Mouse (Mus musculus): ENCODE results near the gene Rbfox2. TPM values are rescaled to one million over a fixed set of nuclear protein-coding genes. Genes with fewer than 3 reads are reported as not detected.

Rbfox2 gene
- polyA plus RNA-seq, 1 experiment = 6.1 TPM

GRCm38 (mm10) chr15:77052176-77052575 is 254.6 kb downstream of the Rbfox2 start:
- WGBS = 24% methylated on average over 1 of the region's 1 CpGs
- no peaks in the 10 kb centered on the region for H3K4me1 ChIP-seq (ENCODE audit: control insufficient read depth, insufficient read depth, low read length)

DNA sequence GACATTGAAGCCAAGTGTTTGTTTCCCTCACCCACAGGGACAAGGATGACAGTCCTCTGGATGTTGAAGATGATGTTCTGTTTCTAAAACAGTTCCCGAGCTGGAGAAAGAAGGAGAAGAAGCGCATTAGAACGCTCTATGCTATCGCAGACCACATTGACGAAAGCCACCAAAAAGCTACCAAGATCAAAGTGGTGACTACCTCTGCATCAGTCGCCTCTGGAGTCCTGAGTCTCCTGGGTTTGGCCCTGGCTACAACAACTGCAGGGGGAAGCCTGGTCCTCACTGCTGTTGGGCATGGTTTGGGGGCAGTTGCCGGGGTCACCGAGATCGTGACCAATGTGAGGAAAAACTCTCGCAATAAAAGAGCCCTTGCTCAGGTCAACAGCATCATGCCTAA is 256.2 kb downstream of the Rbfox2 start, which contains the start of gene Mb:
TSS of gene Mb (minus strand) at position 101 of the 400 bp plus-strand sequence.
- 88% methylated on average over 10 of the region's 10 CpGs for WGBS
- Histone ChIP-seq H3K27ac (ENCODE audit: control insufficient read depth, insufficient read depth, low read depth, low read length, poor library complexity) (no peak within 1 kb of the TSS), H3K4me3 (replicated peaks; ENCODE audit: control insufficient read depth, low read depth, low read length) (no peak within 1 kb of the TSS), H3K4me1 (ENCODE audit: control insufficient read depth, insufficient read depth, low read length) (no peaks in the 10 kb centered on the region)
- TF ChIP-seq CTCF (IDR thresholded peaks at IDR 0.05; ENCODE audit: control insufficient read depth, insufficient read depth, low read length) (no peak), POLR2A (IDR thresholded peaks at IDR 0.05; ENCODE audit: borderline replicate concordance, control insufficient read depth, low read depth, low read length) (no peak)

More at GRCm38 (mm10) chr15:77052176-77052575, 254.6 kb downstream of the Rbfox2 start:
- TF ChIP-seq POLR2A (IDR thresholded peaks at IDR 0.05; ENCODE audit: borderline replicate concordance, control insufficient read depth, low read depth, low read length) = no peak
- no peak for TF ChIP-seq CTCF (IDR thresholded peaks at IDR 0.05; ENCODE audit: control insufficient read depth, insufficient read depth, low read length)
- Histone ChIP-seq H3K4me3 (replicated peaks; ENCODE audit: control insufficient read depth, low read depth, low read length) (no peak overlapping the region), H3K27ac (ENCODE audit: control insufficient read depth, insufficient read depth, low read depth, low read length, poor library complexity) (no peak overlapping the region)

DNA sequence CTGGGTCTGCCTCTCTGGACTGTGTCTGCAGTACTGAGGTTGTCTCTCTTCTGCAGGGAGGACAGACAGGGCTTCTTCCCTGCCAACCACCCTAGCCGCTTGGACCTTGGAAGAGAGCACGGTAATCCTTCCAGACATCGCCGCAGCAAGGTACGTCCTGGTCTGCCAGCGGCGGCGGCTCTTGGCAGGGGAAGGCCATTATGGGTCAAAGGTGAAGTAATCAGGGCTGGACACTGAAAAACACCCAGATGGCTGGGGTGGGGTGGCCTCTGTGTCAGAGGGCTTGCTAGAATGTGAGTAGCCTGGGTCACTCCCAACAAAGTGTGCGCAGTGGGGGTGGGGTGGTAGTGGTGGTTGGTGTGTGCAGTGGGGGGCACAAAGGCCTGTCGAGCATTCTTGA is 261.2 kb downstream of the Rbfox2 start:
- no peaks in the 10 kb centered on the region for H3K4me1 ChIP-seq (ENCODE audit: control insufficient read depth, insufficient read depth, low read length)
- TF ChIP-seq POLR2A (IDR thresholded peaks at IDR 0.05; ENCODE audit: borderline replicate concordance, control insufficient read depth, low read depth, low read length) (no peak), CTCF (IDR thresholded peaks at IDR 0.05; ENCODE audit: control insufficient read depth, insufficient read depth, low read length) (no peak)
- WGBS = 80% methylated on average over 10 of the region's 10 CpGs
- no peak overlapping the region for H3K27ac ChIP-seq (ENCODE audit: control insufficient read depth, insufficient read depth, low read depth, low read length, poor library complexity)
- H3K4me3 ChIP-seq (replicated peaks; ENCODE audit: control insufficient read depth, low read depth, low read length) = no peak overlapping the region

DNA sequence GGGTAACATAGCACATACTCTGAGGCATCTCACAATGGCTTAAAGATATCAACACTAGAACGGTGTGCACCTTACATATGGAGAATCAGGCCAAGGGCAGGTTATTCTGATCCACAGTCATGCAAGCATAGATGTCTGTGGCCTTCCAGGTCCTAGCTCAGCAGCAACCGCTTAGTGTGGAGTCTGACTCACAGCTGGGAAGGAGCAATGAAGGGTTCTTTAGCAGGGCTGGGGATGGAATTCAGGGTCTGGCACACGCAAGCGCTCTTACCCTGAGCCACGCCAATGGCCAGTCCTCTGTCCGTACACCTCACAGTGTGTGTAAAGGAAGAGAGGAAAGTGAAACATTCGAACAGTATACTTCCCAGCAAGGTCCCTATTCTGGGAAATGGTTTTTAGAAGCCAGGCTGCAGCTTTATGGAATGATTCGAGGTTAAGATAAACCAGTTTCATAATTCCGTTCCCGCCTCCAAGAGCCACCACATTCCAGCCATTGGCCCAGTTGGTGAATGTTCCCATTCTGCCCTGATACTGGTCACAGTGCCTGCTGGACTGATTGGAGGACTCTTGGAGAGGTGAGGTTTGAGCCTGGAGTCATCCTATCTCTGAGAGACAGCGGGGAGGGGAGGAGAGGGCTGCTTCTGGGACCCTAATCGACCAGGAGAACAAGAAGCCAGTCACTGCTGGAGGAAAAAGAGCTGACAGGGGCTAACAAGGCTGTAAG is 262.0 kb downstream of the Rbfox2 start, which contains the start of gene Apol6:
TSS of gene Apol6 (plus strand) at position 133 of the 724 bp plus-strand sequence.
- no peaks in the 10 kb centered on the region for H3K4me1 ChIP-seq (ENCODE audit: control insufficient read depth, insufficient read depth, low read length)
- H3K27ac ChIP-seq (ENCODE audit: control insufficient read depth, insufficient read depth, low read depth, low read length, poor library complexity) = no peak within 1 kb of the TSS
- 73% methylated on average over 12 of the region's 12 CpGs for WGBS
- no peak within 1 kb of the TSS for H3K4me3 ChIP-seq (replicated peaks; ENCODE audit: control insufficient read depth, low read depth, low read length)
- TF ChIP-seq POLR2A (IDR thresholded peaks at IDR 0.05; ENCODE audit: borderline replicate concordance, control insufficient read depth, low read depth, low read length) = no peak
- no peak for TF ChIP-seq CTCF (IDR thresholded peaks at IDR 0.05; ENCODE audit: control insufficient read depth, insufficient read depth, low read length)

- H3K4me1 ChIP-seq (ENCODE audit: control insufficient read depth, insufficient read depth, low read length) = no peaks in the 10 kb centered on the region
- 4% methylated on average over 3 of the region's 3 CpGs for WGBS
- TF ChIP-seq CTCF (IDR thresholded peaks at IDR 0.05; ENCODE audit: control insufficient read depth, insufficient read depth, low read length) (no peak), POLR2A (IDR thresholded peaks at IDR 0.05; ENCODE audit: borderline replicate concordance, control insufficient read depth, low read depth, low read length) (no peak)
- no peak overlapping the region for H3K27ac ChIP-seq (ENCODE audit: control insufficient read depth, insufficient read depth, low read depth, low read length, poor library complexity)
- no peak overlapping the region for H3K4me3 ChIP-seq (replicated peaks; ENCODE audit: control insufficient read depth, low read depth, low read length)
Measured at GRCm38 (mm10) chr15:77040784-77041183, 266.0 kb downstream of the Rbfox2 start.

DNA sequence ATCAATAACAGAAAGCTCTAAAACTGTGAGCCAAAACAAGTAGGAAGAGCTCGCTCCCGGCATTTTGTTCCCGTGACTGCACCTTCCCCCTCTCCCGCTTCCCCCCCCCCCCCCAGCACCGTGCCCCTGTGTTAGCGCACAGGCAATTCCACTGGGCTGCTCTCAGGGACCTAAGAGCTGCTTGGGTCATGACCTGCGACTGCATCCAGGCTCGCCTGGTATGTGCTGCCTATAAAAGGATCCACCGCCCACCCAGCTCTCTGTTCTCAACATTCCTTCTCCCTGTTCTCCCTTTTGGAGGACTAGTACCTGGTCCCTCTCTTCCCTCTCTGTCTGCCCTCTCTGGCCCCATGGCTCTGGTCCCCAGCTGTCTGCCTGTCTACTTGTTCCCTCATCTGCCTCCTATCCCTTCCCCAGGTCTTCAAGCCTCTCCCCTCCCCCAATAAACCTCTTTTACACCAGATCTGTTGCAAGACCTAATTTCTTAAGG is 267.5 kb downstream of the Rbfox2 start:
- Histone ChIP-seq H3K4me1 (ENCODE audit: control insufficient read depth, insufficient read depth, low read length) (no peaks in the 10 kb centered on the region), H3K4me3 (replicated peaks; ENCODE audit: control insufficient read depth, low read depth, low read length) (no peak overlapping the region), H3K27ac (ENCODE audit: control insufficient read depth, insufficient read depth, low read depth, low read length, poor library complexity) (no peak overlapping the region)
- WGBS = 86% methylated on average over 8 of the region's 9 CpGs
- TF ChIP-seq POLR2A (IDR thresholded peaks at IDR 0.05; ENCODE audit: borderline replicate concordance, control insufficient read depth, low read depth, low read length) (no peak), CTCF (IDR thresholded peaks at IDR 0.05; ENCODE audit: control insufficient read depth, insufficient read depth, low read length) (no peak)

DNA sequence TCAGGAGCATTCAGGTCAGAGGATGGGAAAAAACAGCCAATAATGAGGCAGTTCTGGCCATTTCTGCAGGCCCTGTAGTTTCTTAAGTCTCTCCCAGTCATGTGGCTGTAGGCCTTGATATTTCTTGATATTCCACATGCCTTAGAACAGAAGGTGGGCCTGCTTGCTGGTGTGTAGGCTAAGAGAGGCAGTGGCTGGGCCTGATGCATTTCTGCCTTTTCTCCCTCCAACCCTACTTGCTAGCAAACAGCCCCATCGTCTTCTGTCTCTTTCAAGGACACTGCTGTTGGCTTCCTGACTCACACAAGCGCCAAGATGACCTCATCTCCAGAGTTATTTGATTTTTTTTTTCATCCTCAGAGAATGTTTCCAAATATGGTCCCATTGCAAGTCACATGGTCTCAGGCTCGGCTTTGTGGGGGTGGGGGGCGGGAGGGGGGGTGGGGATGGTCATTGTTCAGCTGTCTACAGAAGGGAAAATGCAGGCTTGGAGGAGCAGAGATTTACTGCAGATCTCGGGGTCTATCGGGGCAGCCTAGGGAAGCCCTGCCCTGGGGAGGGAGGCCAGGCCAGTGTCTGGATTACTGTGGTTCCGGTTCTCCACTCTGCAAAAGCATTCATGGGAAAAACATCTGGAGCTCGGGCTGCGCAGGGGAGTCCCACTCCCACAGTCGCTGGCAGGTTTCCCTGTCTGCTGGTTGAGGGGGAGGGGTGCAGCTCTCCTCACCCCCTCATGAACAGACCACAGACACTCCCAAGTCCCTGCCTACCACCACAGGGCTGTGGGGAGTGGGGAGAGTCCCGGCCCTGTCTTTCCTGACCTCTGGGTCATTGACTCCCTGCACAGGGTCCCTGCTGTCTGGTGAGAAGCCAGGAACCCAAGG is 269.3 kb downstream of the Rbfox2 start:
- Histone ChIP-seq H3K4me1 (ENCODE audit: control insufficient read depth, insufficient read depth, low read length) (no peaks in the 10 kb centered on the region), H3K27ac (ENCODE audit: control insufficient read depth, insufficient read depth, low read depth, low read length, poor library complexity) (no peak overlapping the region), H3K4me3 (replicated peaks; ENCODE audit: control insufficient read depth, low read depth, low read length) (no peak overlapping the region)
- no peak for TF ChIP-seq POLR2A (IDR thresholded peaks at IDR 0.05; ENCODE audit: borderline replicate concordance, control insufficient read depth, low read depth, low read length)
- no peak for TF ChIP-seq CTCF (IDR thresholded peaks at IDR 0.05; ENCODE audit: control insufficient read depth, insufficient read depth, low read length)
- WGBS = 20% methylated on average over 11 of the region's 11 CpGs

- 48% methylated on average over 2 of the region's 2 CpGs for whole genome bisulfite sequencing
- Histone ChIP-seq H3K4me1 (ENCODE audit: control insufficient read depth, insufficient read depth, low read length) (no peaks in the 10 kb centered on the region), H3K27ac (ENCODE audit: control insufficient read depth, insufficient read depth, low read depth, low read length, poor library complexity) (no peak overlapping the region), H3K4me3 (replicated peaks; ENCODE audit: control insufficient read depth, low read depth, low read length) (no peak overlapping the region)
- TF ChIP-seq CTCF (IDR thresholded peaks at IDR 0.05; ENCODE audit: control insufficient read depth, insufficient read depth, low read length) (no peak), POLR2A (IDR thresholded peaks at IDR 0.05; ENCODE audit: borderline replicate concordance, control insufficient read depth, low read depth, low read length) (no peak)
Measured at GRCm38 (mm10) chr15:77036989-77037277, 269.9 kb downstream of the Rbfox2 start.

Measured in bone marrow, adult 2 months (tissue).